Comparison of ENCODE assay signal across 22 mouse cellular contexts in the genomic region with DNA sequence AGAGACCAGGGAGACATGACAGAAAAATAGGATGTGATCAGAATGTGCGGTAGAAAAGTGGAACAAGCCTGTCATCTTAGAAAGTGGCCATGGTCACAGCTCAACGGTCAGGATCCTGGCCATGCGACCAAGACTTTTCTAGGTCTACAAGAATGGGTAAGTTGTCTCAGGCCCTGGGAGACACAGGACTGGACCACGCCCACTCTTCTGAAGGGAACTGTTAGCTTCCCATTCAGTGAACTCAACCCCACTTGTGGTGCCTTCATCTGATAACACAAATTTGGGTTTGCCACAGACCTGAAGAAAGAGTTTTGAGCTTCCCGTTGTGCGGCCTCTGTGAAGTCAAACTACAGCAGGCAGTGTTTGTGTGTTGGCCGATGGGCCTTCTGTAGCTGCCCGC.
DNase-seq lines count a peak whose midpoint lies in the region; ATAC-seq lines count a peak whose summit lies in the region.
"Had no signal": no experiment of that assay in that cellular context is flagged by ENCODE, and none has a peak within 500 bp of the region (broad histone marks: within the 10 kb centered on the region; RNA-seq: fewer than 3 reads in every experiment).

No protein-coding gene starts in this region.

- H3K4me1 ChIP-seq in hindbrain, embryonic 12.5 days: peaks cover 4% of the 10 kb centered on the region
- H3K4me1 ChIP-seq: forebrain, embryonic 12.5 days; midbrain, embryonic 13.5 days had no signal

- no peaks in the 10 kb centered on the region for H3K36me3 ChIP-seq in hindbrain, embryonic 12.5 days
- H3K36me3 ChIP-seq: forebrain, embryonic 12.5 days; lung, embryonic 15.5 days; midbrain, embryonic 13.5 days had no signal

- 94% methylated on average over 8 of the region's 8 CpGs for WGBS in hindbrain, embryonic 12.5 days

- peak; percentile 64 for ATAC-seq in megakaryocyte, adult 5-6 weeks (ENCODE audit: poor library complexity, severe bottlenecking)
- ATAC-seq in hindbrain, embryonic 12.5 days (ENCODE audit: low FRiP score): no peak
- ATAC-seq: hindbrain, embryonic 16.5 days; midbrain, embryonic 13.5 days had no signal

- H3K9ac ChIP-seq in hindbrain, embryonic 12.5 days: no peak overlapping the region
- H3K9ac ChIP-seq: forebrain, embryonic 12.5 days; lung, embryonic 15.5 days; midbrain, embryonic 13.5 days had no signal

- no peak overlapping the region for H3K27ac ChIP-seq in hindbrain, embryonic 12.5 days
- H3K27ac ChIP-seq: forebrain, embryonic 12.5 days; layer of hippocampus, adult 2 months; lung, embryonic 15.5 days; midbrain, embryonic 13.5 days had no signal

- no peak overlapping the region for H3K4me3 ChIP-seq in hindbrain, embryonic 12.5 days
- H3K4me3 ChIP-seq: forebrain, embryonic 12.5 days; layer of hippocampus, adult 2 months; lung, embryonic 15.5 days; midbrain, embryonic 13.5 days had no signal

- no peaks in the 10 kb centered on the region for H3K27me3 ChIP-seq in hindbrain, embryonic 12.5 days
- H3K27me3 ChIP-seq: forebrain, embryonic 12.5 days; lung, embryonic 15.5 days; midbrain, embryonic 13.5 days had no signal

- no peak overlapping the region for H3K4me2 ChIP-seq in hindbrain, embryonic 12.5 days (replicated peaks)
- H3K4me2 ChIP-seq: forebrain, embryonic 12.5 days; lung, embryonic 15.5 days; midbrain, embryonic 13.5 days had no signal

- peak; percentile 55 for DNase-seq in thymus, postnatal 0 days (ENCODE audit: low spot score)
- no peak for DNase-seq in thymus, adult 18-20 months
- peak; percentile 87 for DNase-seq in MEL-GATA-1-ER (ENCODE audit: extremely low read depth, low read depth)
- no peak for DNase-seq in cerebellum, adult 18-20 months
- no peak for DNase-seq in testis, postnatal 10 days (ENCODE audit: low spot score)
- DNase-seq: cerebellum, adult 9-10 months; heart, adult 11 months; heart, postnatal 36 days; kidney, adult 18-20 months; kidney, postnatal 14 days; left cerebral cortex, postnatal 4 days; lung, postnatal 4 days; right cerebral cortex, postnatal 14 days; spleen, adult 18-20 months; thymus, postnatal 25 days had no signal

- H3K9me3 ChIP-seq in hindbrain, embryonic 12.5 days (replicated peaks): no peaks in the 10 kb centered on the region
- H3K9me3 ChIP-seq: forebrain, embryonic 12.5 days; lung, embryonic 15.5 days; midbrain, embryonic 13.5 days had no signal

Comparison
In these comparisons a context has a peak if more than half of its experiments do, and no peak if none do; other contexts are left out.
1. DNase-seq: peak in thymus, postnatal 0 days (single experiment) and MEL-GATA-1-ER (single experiment); none in thymus, adult 18-20 months (0 of 2), cerebellum, adult 18-20 months (0 of 2) and testis, postnatal 10 days (single experiment).